Comparison of ENCODE assay signal across 28 mouse cellular contexts in the genomic region with DNA sequence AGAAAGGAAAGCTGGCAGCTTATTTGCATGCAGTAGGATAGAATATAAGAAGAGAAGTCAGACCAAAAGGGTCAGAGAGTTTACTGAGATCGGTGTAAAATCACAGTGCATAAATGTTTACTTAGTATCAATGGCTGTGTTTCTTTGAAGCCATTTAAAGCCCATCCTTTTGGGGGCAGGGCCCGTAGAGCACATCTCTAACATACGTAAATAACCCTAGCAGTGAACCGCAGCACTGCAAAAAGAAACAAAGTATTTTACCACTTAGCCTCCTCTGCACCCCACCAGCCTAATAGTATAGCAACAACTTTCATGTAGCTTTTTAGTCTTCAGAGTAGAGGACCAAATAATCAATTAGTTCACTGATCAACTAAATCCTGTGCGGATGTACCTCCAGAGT.
DNase-seq lines count a peak whose midpoint lies in the region; TF ChIP-seq lines count a peak whose summit lies in the region.
"Had no signal": no experiment of that assay in that cellular context is flagged by ENCODE, and none has a peak within 500 bp of the region (broad histone marks: within the 10 kb centered on the region; RNA-seq: fewer than 3 reads in every experiment).

No protein-coding gene starts in this region.

- peak overlapping the region; percentile 95 for H3K27ac ChIP-seq in heart, adult 2 months
- H3K27ac ChIP-seq: embryonic facial prominence, embryonic 12.5 days; hindbrain, embryonic 12.5 days; hindbrain, postnatal 0 days; limb, embryonic 10.5 days; limb, embryonic 15.5 days; liver, embryonic 13.5 days; midbrain, embryonic 10.5 days; midbrain, embryonic 15.5 days had no signal

- H3K36me3 ChIP-seq in heart, adult 2 months (ENCODE audit: control insufficient read depth, insufficient read depth, low read length), result peaks cover 46% of the 10 kb centered on the region
- H3K36me3 ChIP-seq: embryonic facial prominence, embryonic 12.5 days; hindbrain, embryonic 12.5 days; limb, embryonic 10.5 days; liver, embryonic 13.5 days; midbrain, embryonic 10.5 days; midbrain, embryonic 15.5 days had no signal

- H3K9ac ChIP-seq in heart, adult 2 months (ENCODE audit: low read depth, low read length), result no peak overlapping the region
- H3K9ac ChIP-seq: embryonic facial prominence, embryonic 12.5 days; hindbrain, embryonic 12.5 days; limb, embryonic 15.5 days; liver, embryonic 13.5 days; midbrain, embryonic 15.5 days had no signal

- no peak for TF ChIP-seq CTCF in heart, adult 2 months (IDR thresholded peaks at IDR 0.05)

- no peak for DNase-seq in heart, adult 2 months
- DNase-seq in heart, postnatal 25 days (ENCODE audit: low spot score), result no peak
- peak; percentile 63 for DNase-seq in testis, postnatal 14 days (ENCODE audit: low spot score)
- no peak for DNase-seq in testis, postnatal 10 days (ENCODE audit: low spot score)
- DNase-seq in induced T-regulatory cell, adult 2 months (ENCODE audit: low read depth), result peak; percentile 82
- DNase-seq in gastrocnemius, postnatal 14 days, result no peak
- DNase-seq in gastrocnemius, postnatal 36 days, result no peak
- DNase-seq: adrenal gland, postnatal 10 days; cerebellum, adult 11 months; cerebellum, adult 9-10 months; embryo, embryonic 11 days; heart, postnatal 36 days; kidney, adult 9 months; kidney, postnatal 10 days; layer of hippocampus, adult 9-11 months; liver, embryonic 13.5 days; lung, adult 2 months; lung, postnatal 10 days; right cerebral cortex, postnatal 25 days; thymus, postnatal 4 days had no signal

- peaks cover 7% of the 10 kb centered on the region for H3K79me2 ChIP-seq in heart, adult 2 months (replicated peaks; ENCODE audit: control insufficient read depth, insufficient read depth, low read length)

- intact Hi-C loops in heart, adult 2 months (cut with DNase I), result no loop called here
- intact Hi-C loops in heart, postnatal 25 days (cut with DNase I), result no loop called here
- intact Hi-C loops in gastrocnemius, postnatal 14 days (cut with DNase I; ENCODE audit: low total_unique reads), result no loop called here
- intact Hi-C loops in gastrocnemius, postnatal 36 days (cut with DNase I), result no loop called here

- peaks cover 46% of the 10 kb centered on the region for H3K4me1 ChIP-seq in heart, adult 2 months (ENCODE audit: control insufficient read depth, insufficient read depth, low read length)
- H3K4me1 ChIP-seq: midbrain, embryonic 15.5 days had no signal

- no peak overlapping the region for H3K4me3 ChIP-seq in heart, adult 2 months
- H3K4me3 ChIP-seq: embryonic facial prominence, embryonic 12.5 days; hindbrain, embryonic 12.5 days; limb, embryonic 10.5 days; limb, embryonic 15.5 days; liver, embryonic 13.5 days; midbrain, embryonic 10.5 days; midbrain, embryonic 15.5 days had no signal

- no peaks in the 10 kb centered on the region for H3K27me3 ChIP-seq in heart, adult 2 months (ENCODE audit: control insufficient read depth, insufficient read depth, low read length)
- H3K27me3 ChIP-seq: CH12.LX; embryonic facial prominence, embryonic 12.5 days; hindbrain, embryonic 12.5 days; limb, embryonic 15.5 days; liver, embryonic 13.5 days; midbrain, embryonic 15.5 days had no signal

- WGBS in heart, adult 2 months, result 49% methylated on average over 5 of the region's 5 CpGs

- TF ChIP-seq EP300 in heart, adult 2 months (IDR thresholded peaks at IDR 0.05; ENCODE audit: insufficient read depth, low read depth, low read length), result no peak

- TF ChIP-seq POLR2A in heart, adult 2 months (IDR thresholded peaks at IDR 0.05; ENCODE audit: insufficient read depth, low read depth, low read length), result no peak

Comparison
In these comparisons a context has a peak if more than half of its experiments do, and no peak if none do; other contexts are left out.
1. DNase-seq: peak in testis, postnatal 14 days (single experiment) and induced T-regulatory cell, adult 2 months (single experiment); none in heart, adult 2 months (0 of 2), heart, postnatal 25 days (single experiment), testis, postnatal 10 days (single experiment), gastrocnemius, postnatal 14 days (single experiment) and gastrocnemius, postnatal 36 days (0 of 2).